Mouse (Mus musculus) intestine, embryonic 15.5 days (tissue): Measurements from ENCODE around the gene Phlpp1. TPM values are rescaled to one million over a fixed set of nuclear protein-coding genes. Genes with fewer than 3 reads are reported as not detected.

Experiments
- ATAC-seq: fragments of 200-750 bp; cut with Nextera tagmentation; 2 replicates; pipeline ENCODE4 v1.8.0; 2017; ENCODE audit warnings: moderate TSS enrichment, moderate library complexity
- H3K27ac ChIP-seq: fragments of 300-500 bp; sonication (generic); 2 replicates; pipeline ENCODE4 v1.5.1; 2015; ENCODE audit warnings: mild to moderate bottlenecking, inconsistent platforms
- H3K27me3 ChIP-seq: fragments of 300-500 bp; sonication (generic); replicated peaks from 2 replicates; pipeline ENCODE4 v1.6.1; 2015; ENCODE audit warnings: inconsistent platforms
- H3K36me3 ChIP-seq: fragments of 300-500 bp; sonication (generic); 2 replicates; pipeline ENCODE4 v1.6.1; 2015; ENCODE audit warnings: inconsistent platforms
- H3K4me1 ChIP-seq: fragments of 300-500 bp; sonication (generic); replicated peaks from 2 replicates; pipeline ENCODE4 v1.6.1; 2015; ENCODE audit warnings: inconsistent platforms
- H3K4me2 ChIP-seq: fragments of 300-500 bp; sonication (generic); replicated peaks from 2 replicates; pipeline ENCODE4 v1.6.1; 2015; ENCODE audit warnings: mild to moderate bottlenecking, inconsistent platforms
- H3K4me3 ChIP-seq: fragments of 300-500 bp; sonication (generic); replicated peaks from 2 replicates; pipeline ENCODE4 v1.5.1; 2015; ENCODE audit warnings: inconsistent platforms
- H3K9ac ChIP-seq: fragments of 300-500 bp; sonication (generic); 2 replicates; pipeline ENCODE4 v1.6.1; 2015; ENCODE audit warnings: inconsistent platforms
- H3K9me3 ChIP-seq: fragments of 300-500 bp; sonication (generic); 2 replicates; pipeline ENCODE4 v1.6.1; 2016; ENCODE audit warnings: inconsistent platforms
- WGBS: fragments of 180-500 bp; shearing (Covaris S2); methylation state at CpG from one replicate; pipeline ENCODE4 v1.1.7; 2015; 5-methylcytosine and 5-hydroxymethylcytosine counted together
- polyA plus RNA-seq: library from polyadenylated mRNA; unstranded; fragments of >200 nt; fragmentation: Nextera tagmentation; extraction: Ambion mirVana; gene quantifications from 2 replicates; pipeline ENCODE4 v1.2.1, GENCODE M21; 2015

Gene Phlpp1
- polyA plus RNA-seq, 1 experiment from 2014 or later = 3.2 TPM

DNA sequence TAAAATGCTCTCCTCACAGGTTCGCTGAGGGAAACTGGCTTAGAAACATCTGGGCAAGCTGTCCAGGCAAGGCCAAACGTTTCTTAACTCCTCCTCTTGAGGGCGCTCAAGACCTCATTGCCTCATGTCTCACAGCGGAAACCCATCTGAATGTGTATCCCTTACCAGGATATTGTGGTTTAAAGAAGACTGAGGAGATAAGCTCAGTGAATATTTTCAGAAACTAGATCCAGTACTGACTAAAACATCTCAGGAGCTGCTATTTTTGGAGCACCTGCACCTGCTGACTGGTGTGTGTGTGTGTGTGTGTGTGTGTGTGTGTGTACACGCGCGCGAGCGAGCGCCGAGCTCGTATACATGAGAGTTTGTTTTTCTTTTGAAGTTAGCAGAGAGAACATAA lies 19.7 kb upstream of the Phlpp1 start:
- H3K4me3 ChIP-seq = no peak overlapping the region
- no peaks in the 10 kb centered on the region for H3K36me3 ChIP-seq
- no peaks in the 10 kb centered on the region for H3K4me1 ChIP-seq
- H3K4me2 ChIP-seq = no peak overlapping the region
- no peaks in the 10 kb centered on the region for H3K27me3 ChIP-seq
- no peak overlapping the region for H3K9ac ChIP-seq
- no peak overlapping the region for H3K27ac ChIP-seq
- 77% methylated on average over 12 of the region's 12 CpGs for WGBS
- ATAC-seq = no peak
- no peaks in the 10 kb centered on the region for H3K9me3 ChIP-seq

DNA sequence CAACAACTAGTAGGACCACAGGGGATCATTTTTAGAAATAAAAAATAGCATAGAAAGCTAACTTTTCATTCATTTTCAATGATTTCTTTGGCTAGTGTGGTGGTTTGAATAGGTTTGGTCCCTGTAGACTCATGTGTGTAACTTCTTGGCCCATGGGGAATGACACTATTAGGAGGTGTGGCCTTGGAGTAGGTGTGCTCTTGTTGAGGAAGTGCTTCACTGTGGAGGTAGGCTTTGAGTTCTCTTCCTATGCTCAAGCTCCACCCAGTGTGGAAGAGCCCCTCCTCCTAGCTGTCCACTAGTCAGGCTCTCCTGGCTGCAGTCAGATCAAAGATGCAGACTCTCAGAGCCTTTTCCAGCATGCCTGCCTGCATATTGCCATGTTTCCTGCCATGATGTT lies 18.8 kb upstream of the Phlpp1 start:
- H3K9me3 ChIP-seq = no peaks in the 10 kb centered on the region

DNA sequence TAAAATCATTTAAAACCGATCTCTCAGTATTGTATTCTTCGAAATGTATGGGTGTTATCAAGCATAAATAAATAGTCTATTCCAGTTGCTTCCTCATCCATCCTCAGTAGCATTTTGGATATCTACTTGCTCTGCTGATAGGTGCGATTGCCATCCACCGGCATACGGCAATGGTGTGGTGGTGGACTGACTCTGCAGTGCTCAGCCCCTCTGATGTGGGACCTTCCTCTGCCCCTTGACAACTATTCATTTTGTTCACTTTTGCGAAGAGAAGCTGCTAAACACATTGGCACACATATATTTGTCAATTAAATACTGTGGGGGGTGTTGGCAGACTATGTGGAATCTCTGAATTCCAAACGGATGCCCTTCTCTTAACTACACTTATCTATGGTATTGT lies 17.0 kb upstream of the Phlpp1 start:
- ATAC-seq = no peak
- 83% methylated on average over 7 of the region's 7 CpGs for WGBS

More for the DNA sequence above, 18.8 kb upstream of the Phlpp1 start:
- H3K4me2 ChIP-seq = no peak overlapping the region
- H3K36me3 ChIP-seq = no peaks in the 10 kb centered on the region
- no peaks in the 10 kb centered on the region for H3K4me1 ChIP-seq
- no peak overlapping the region for H3K27ac ChIP-seq
- H3K4me3 ChIP-seq = no peak overlapping the region
- no peak overlapping the region for H3K9ac ChIP-seq
- no peaks in the 10 kb centered on the region for H3K27me3 ChIP-seq
- ATAC-seq = no peak

GRCm38 (mm10) chr1:106155087-106155567 lies 16.4 kb upstream of the Phlpp1 start:
- no peak for ATAC-seq
- H3K9me3 ChIP-seq = no peaks in the 10 kb centered on the region
- WGBS = 70% methylated on average over 10 of the region's 10 CpGs

More for the DNA sequence above, 17.0 kb upstream of the Phlpp1 start:
- Histone ChIP-seq H3K27me3 (no peaks in the 10 kb centered on the region), H3K9me3 (no peaks in the 10 kb centered on the region), H3K4me1 (no peaks in the 10 kb centered on the region), H3K4me2 (no peak overlapping the region), H3K4me3 (no peak overlapping the region), H3K27ac (no peak overlapping the region), H3K36me3 (no peaks in the 10 kb centered on the region), H3K9ac (no peak overlapping the region)

DNA sequence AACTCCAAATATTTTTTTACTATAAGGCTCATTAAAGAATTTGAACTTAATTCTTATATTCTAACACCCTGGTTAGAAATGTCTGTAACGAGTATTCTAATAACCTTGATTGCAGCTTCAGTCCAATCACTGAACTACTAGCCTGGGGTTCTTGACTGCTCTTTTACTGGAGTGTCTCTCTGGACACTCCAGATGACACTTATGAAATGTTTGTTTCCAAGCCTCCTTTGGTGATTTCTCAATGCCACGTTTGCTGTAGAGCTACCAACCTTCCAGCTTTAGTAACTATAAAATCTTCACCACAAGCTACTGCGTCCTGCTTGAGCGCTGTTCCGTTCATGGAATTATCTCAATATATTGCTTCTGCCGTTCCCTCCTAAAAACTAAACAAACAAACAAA lies 15.8 kb upstream of the Phlpp1 start:
- Histone ChIP-seq H3K36me3 (no peaks in the 10 kb centered on the region), H3K27me3 (no peaks in the 10 kb centered on the region), H3K27ac (no peak overlapping the region), H3K9ac (no peak overlapping the region), H3K9me3 (no peaks in the 10 kb centered on the region), H3K4me1 (no peaks in the 10 kb centered on the region), H3K4me2 (no peak overlapping the region), H3K4me3 (no peak overlapping the region)
- ATAC-seq = no peak
- WGBS = 77% methylated on average over 6 of the region's 6 CpGs

More at GRCm38 (mm10) chr1:106155087-106155567, 16.4 kb upstream of the Phlpp1 start:
- Histone ChIP-seq H3K36me3 (no peaks in the 10 kb centered on the region), H3K27ac (no peak overlapping the region), H3K4me1 (no peaks in the 10 kb centered on the region), H3K4me2 (no peak overlapping the region), H3K4me3 (no peak overlapping the region), H3K9ac (no peak overlapping the region), H3K27me3 (no peaks in the 10 kb centered on the region)

DNA sequence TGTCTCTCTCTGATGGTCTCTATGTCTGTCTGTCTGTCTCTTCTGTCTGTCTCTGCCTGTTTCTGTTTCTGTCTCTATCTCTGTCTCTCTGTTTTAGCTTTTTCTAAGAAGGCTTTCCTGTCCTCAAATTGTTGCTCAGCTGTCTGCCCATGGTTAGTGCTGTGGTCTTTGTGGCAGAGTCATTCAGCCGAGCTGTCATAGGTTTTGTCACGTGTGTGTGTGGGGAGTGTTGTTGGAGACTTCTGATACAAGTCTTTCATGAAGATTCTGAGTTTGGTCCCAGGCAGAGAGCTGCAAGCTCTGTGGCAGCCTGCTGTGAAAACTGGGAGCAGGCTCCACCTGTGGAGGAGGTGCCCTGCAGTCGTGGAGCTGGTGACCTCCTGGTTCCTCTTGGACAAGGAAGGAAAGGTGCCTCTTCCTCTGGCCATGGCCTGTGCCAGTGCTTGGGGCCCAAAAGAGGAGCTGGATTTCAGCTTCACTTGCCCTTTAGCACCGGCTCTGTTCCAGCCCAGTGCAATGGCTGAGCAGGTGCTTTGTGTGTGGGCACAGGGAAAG lies 13.5 kb upstream of the Phlpp1 start:
- Histone ChIP-seq H3K27me3 (no peaks in the 10 kb centered on the region), H3K4me3 (no peak overlapping the region), H3K9me3 (no peaks in the 10 kb centered on the region), H3K9ac (no peak overlapping the region), H3K36me3 (no peaks in the 10 kb centered on the region), H3K4me2 (no peak overlapping the region), H3K4me1 (no peaks in the 10 kb centered on the region), H3K27ac (no peak overlapping the region)
- WGBS = 63% methylated on average over 4 of the region's 4 CpGs
- ATAC-seq = no peak

DNA sequence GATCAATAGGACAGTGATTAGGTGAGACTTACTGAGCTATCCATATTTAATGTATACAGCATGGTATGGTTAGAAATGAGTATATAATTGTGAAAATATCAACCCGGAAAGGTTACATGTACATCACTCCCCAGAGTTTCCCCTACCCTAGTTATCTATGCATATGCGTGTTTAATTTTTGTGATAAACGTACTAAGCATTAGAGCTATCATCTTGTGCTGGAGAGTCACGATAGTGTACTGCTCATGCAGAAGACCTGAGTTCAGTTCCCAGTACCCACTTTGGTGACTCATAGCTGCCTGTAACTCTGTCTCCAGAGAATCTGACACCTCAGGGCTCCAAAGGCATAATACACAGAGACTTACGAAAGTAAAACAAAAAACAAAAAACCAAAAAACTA lies 11.9 kb upstream of the Phlpp1 start:
- Histone ChIP-seq H3K27ac (no peak overlapping the region), H3K4me3 (no peak overlapping the region), H3K27me3 (no peaks in the 10 kb centered on the region), H3K4me1 (no peaks in the 10 kb centered on the region), H3K9me3 (no peaks in the 10 kb centered on the region), H3K9ac (no peak overlapping the region), H3K4me2 (no peak overlapping the region), H3K36me3 (no peaks in the 10 kb centered on the region)
- 94% methylated on average over 5 of the region's 5 CpGs for WGBS
- no peak for ATAC-seq

GRCm38 (mm10) chr1:106160916-106161315 lies 10.6 kb upstream of the Phlpp1 start:
- H3K27me3 ChIP-seq = no peaks in the 10 kb centered on the region
- H3K9ac ChIP-seq = no peak overlapping the region
- no peaks in the 10 kb centered on the region for H3K9me3 ChIP-seq
- 68% methylated on average over 4 of the region's 4 CpGs for WGBS
- H3K36me3 ChIP-seq = no peaks in the 10 kb centered on the region
- no peak overlapping the region for H3K4me3 ChIP-seq
- ATAC-seq = no peak
- H3K27ac ChIP-seq = no peak overlapping the region
- no peaks in the 10 kb centered on the region for H3K4me1 ChIP-seq
- no peak overlapping the region for H3K4me2 ChIP-seq

DNA sequence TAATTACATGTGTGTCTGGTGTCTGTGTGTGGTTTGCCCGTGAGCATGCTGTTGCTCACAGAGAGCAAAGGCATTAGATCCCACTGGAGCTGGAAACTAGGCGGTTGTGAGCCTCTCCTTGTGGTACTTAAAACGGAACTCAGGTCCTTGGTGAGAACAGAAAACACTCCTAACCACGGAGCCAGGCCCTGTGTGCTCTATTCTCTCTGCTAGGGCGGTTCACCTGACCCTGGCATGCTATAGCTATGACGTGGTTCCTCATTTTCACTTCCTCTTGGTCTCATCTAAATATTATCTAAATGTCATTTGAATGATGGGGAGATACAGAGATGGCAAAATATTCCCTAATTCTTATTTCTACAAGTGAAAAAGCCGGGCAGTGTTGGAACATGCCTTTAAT lies 9.0 kb upstream of the Phlpp1 start:
- H3K27me3 ChIP-seq = no peaks in the 10 kb centered on the region
- ATAC-seq = no peak
- 82% methylated on average over 7 of the region's 7 CpGs for WGBS
- H3K9ac ChIP-seq = no peak overlapping the region
- no peaks in the 10 kb centered on the region for H3K36me3 ChIP-seq
- H3K9me3 ChIP-seq = no peaks in the 10 kb centered on the region
- H3K4me1 ChIP-seq = no peaks in the 10 kb centered on the region
- H3K4me3 ChIP-seq = no peak overlapping the region
- H3K27ac ChIP-seq = no peak overlapping the region
- H3K4me2 ChIP-seq = no peak overlapping the region

DNA sequence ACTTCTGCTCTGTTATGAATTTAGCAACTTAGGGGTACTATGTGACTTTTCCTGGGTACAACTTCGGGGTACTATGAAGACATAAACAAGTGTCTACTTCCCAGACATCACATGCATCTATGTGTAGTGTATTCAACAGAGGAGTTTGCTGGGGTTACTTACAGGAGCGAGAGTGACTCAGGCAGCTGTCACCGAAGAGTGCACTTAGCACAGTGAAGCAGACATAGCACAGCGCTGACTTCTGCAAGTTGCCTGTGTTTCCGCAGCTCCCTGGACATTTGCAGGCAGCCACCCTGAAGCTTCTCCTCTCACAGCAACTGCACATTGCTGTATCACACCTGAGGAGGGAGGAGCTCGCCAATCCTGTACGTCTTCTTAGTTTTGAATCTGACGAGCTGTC lies 8.2 kb upstream of the Phlpp1 start:
- no peak overlapping the region for H3K27ac ChIP-seq
- no peak overlapping the region for H3K4me3 ChIP-seq
- H3K27me3 ChIP-seq = no peaks in the 10 kb centered on the region
- H3K9me3 ChIP-seq = no peaks in the 10 kb centered on the region
- H3K4me1 ChIP-seq = no peaks in the 10 kb centered on the region
- no peak overlapping the region for H3K9ac ChIP-seq
- H3K36me3 ChIP-seq = no peaks in the 10 kb centered on the region
- H3K4me2 ChIP-seq = no peak overlapping the region
- ATAC-seq = no peak
- 79% methylated on average over 8 of the region's 8 CpGs for WGBS

- Histone ChIP-seq H3K4me1 (no peaks in the 10 kb centered on the region), H3K4me2 (no peak overlapping the region), H3K36me3 (no peaks in the 10 kb centered on the region), H3K4me3 (no peak overlapping the region), H3K9ac (no peak overlapping the region), H3K9me3 (no peaks in the 10 kb centered on the region), H3K27me3 (no peaks in the 10 kb centered on the region), H3K27ac (no peak overlapping the region)
- no peak for ATAC-seq
- WGBS = 90% methylated on average over 3 of the region's 3 CpGs
These were observed 7.4 kb upstream of the Phlpp1 start for GRCm38 (mm10) chr1:106164111-106164510.

GRCm38 (mm10) chr1:106168001-106168400 lies 3.6 kb upstream of the Phlpp1 start:
- WGBS = 35% methylated on average over 4 of the region's 4 CpGs
- no peaks in the 10 kb centered on the region for H3K9me3 ChIP-seq
- H3K4me3 ChIP-seq = no peak overlapping the region
- no peak for ATAC-seq
- no peak overlapping the region for H3K9ac ChIP-seq
- no peak overlapping the region for H3K27ac ChIP-seq
- H3K27me3 ChIP-seq = no peaks in the 10 kb centered on the region
- no peak overlapping the region for H3K4me2 ChIP-seq
- no peaks in the 10 kb centered on the region for H3K36me3 ChIP-seq
- 0 out of 2 replicates have a peak, but pooled peaks cover 2% of the 10 kb centered on the region for H3K4me1 ChIP-seq

DNA sequence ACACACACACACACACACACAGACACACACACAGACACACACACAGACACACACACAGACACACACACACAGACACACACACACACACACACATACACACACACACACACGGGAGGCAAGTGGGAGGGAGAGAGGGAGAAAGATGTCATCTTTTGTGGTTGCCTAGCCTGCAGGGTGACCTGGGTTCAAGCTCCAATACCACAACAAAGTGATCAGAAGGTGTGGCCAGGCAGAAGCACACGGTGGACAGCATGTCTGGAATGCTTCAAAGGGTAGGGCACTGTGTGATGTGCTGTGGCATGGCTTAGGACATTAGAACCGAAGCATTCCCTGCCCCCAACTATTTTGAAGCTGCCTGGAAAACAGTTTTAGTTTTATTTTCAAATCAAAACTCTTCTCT lies 2.8 kb upstream of the Phlpp1 start:
- no peak overlapping the region for H3K27ac ChIP-seq
- no peak for ATAC-seq
- no peaks in the 10 kb centered on the region for H3K36me3 ChIP-seq
- peaks cover 7% of the 10 kb centered on the region; the same call in 1 of the 2 replicates for H3K4me1 ChIP-seq
- H3K27me3 ChIP-seq = no peaks in the 10 kb centered on the region
- 22% methylated on average over 3 of the region's 3 CpGs for whole genome bisulfite sequencing
- H3K4me3 ChIP-seq = no peak overlapping the region
- H3K9ac ChIP-seq = no peak overlapping the region
- no peaks in the 10 kb centered on the region for H3K9me3 ChIP-seq
- no peak overlapping the region for H3K4me2 ChIP-seq
